Mouse (Mus musculus): ENCODE measurements around the gene Wnt16. TPM values are rescaled to one million over a fixed set of nuclear protein-coding genes. Genes with fewer than 3 reads are reported as not detected.
"Not testable (repeated sequence)": the region's sequence is repeated elsewhere in the genome, so short reads cannot be mapped to it uniquely, and the experiment has no call there.

Wnt16 gene
- polyA plus RNA-seq (2014; fragmentation: Nextera tagmentation; extraction: Ambion mirVana), result 0.29 TPM in 1 of 2 replicates, not detected in the other

- H3K9ac ChIP-seq (ENCODE audit: low read depth, low read length), result no peak within 1 kb of the TSS
- no peak for DNase-seq (ENCODE audit: low spot score)
- no peaks in the 10 kb centered on the region for H3K36me3 ChIP-seq (ENCODE audit: control insufficient read depth, insufficient read depth, low read length)
- H3K9me3 ChIP-seq (ENCODE audit: control insufficient read depth, low read length), result no peaks in the 10 kb centered on the region
- H3K4me2 ChIP-seq, result peak within 1 kb of the TSS; percentile 67
- H3K27ac ChIP-seq (ENCODE audit: low read depth, low read length), result no peak within 1 kb of the TSS
- 0 out of 2 replicates have a peak, but pooled peaks cover 4% of the 10 kb centered on the region for H3K4me1 ChIP-seq (replicated peaks; ENCODE audit: control insufficient read depth, insufficient read depth, low read length)
- ATAC-seq (replicated peaks; ENCODE audit: low FRiP score), result 0 out of 2 replicates have a peak, but pooled peaks have one; percentile 51
- peak within 1 kb of the TSS; percentile 39 for H3K4me3 ChIP-seq (ENCODE audit: low read depth, low read length)
- WGBS, result 2% methylated on average over 20 of the region's 20 CpGs
- H3K27me3 ChIP-seq (replicated peaks; ENCODE audit: control insufficient read depth, insufficient read depth, low read length), result peaks cover 38% of the 10 kb centered on the region
Measured at GRCm38 (mm10) chr6:22288004-22288736, at the start of gene Wnt16. Wnt16 (plus strand) TSS chr6:22288227.

GRCm38 (mm10) chr6:22243321-22243720, 44.7 kb upstream of the Wnt16 start:
- Histone ChIP-seq H3K9ac (ENCODE audit: low read depth, low read length) (no peak overlapping the region), H3K4me3 (ENCODE audit: low read depth, low read length) (no peak overlapping the region), H3K9me3 (ENCODE audit: control insufficient read depth, low read length) (no peaks in the 10 kb centered on the region), H3K27me3 (replicated peaks; ENCODE audit: control insufficient read depth, insufficient read depth, low read length) (no peaks in the 10 kb centered on the region), H3K27ac (ENCODE audit: low read depth, low read length) (no peak overlapping the region), H3K4me2 (no peak overlapping the region), H3K4me1 (replicated peaks; ENCODE audit: control insufficient read depth, insufficient read depth, low read length) (no peaks in the 10 kb centered on the region), H3K36me3 (ENCODE audit: control insufficient read depth, insufficient read depth, low read length) (no peaks in the 10 kb centered on the region)
- ATAC-seq (replicated peaks; ENCODE audit: low FRiP score) (no peak), DNase-seq (ENCODE audit: low spot score) (no peak)
- WGBS, result 77% methylated on average over 8 of the region's 8 CpGs

- Histone ChIP-seq H3K4me3 (ENCODE audit: low read depth, low read length) (no peak overlapping the region), H3K27ac (ENCODE audit: low read depth, low read length) (no peak overlapping the region), H3K9me3 (ENCODE audit: control insufficient read depth, low read length) (no peaks in the 10 kb centered on the region), H3K4me2 (no peak overlapping the region), H3K4me1 (replicated peaks; ENCODE audit: control insufficient read depth, insufficient read depth, low read length) (no peaks in the 10 kb centered on the region), H3K9ac (ENCODE audit: low read depth, low read length) (no peak overlapping the region), H3K36me3 (ENCODE audit: control insufficient read depth, insufficient read depth, low read length) (no peaks in the 10 kb centered on the region), H3K27me3 (replicated peaks; ENCODE audit: control insufficient read depth, insufficient read depth, low read length) (no peaks in the 10 kb centered on the region)
- DNase-seq (ENCODE audit: low spot score) (no peak), ATAC-seq (replicated peaks; ENCODE audit: low FRiP score) (no peak)
- WGBS, result 82% methylated on average over 2 of the region's 2 CpGs
Measured at GRCm38 (mm10) chr6:22246696-22247095, 41.3 kb upstream of the Wnt16 start.

- Histone ChIP-seq H3K27me3 (replicated peaks; ENCODE audit: control insufficient read depth, insufficient read depth, low read length) (no peaks in the 10 kb centered on the region), H3K27ac (ENCODE audit: low read depth, low read length) (no peak overlapping the region), H3K9me3 (ENCODE audit: control insufficient read depth, low read length) (no peaks in the 10 kb centered on the region), H3K4me2 (no peak overlapping the region), H3K36me3 (ENCODE audit: control insufficient read depth, insufficient read depth, low read length) (no peaks in the 10 kb centered on the region), H3K4me3 (ENCODE audit: low read depth, low read length) (no peak overlapping the region), H3K4me1 (replicated peaks; ENCODE audit: control insufficient read depth, insufficient read depth, low read length) (no peaks in the 10 kb centered on the region), H3K9ac (ENCODE audit: low read depth, low read length) (no peak overlapping the region)
- 81% methylated on average over 4 of the region's 4 CpGs for WGBS
- DNase-seq (ENCODE audit: low spot score) (no peak), ATAC-seq (replicated peaks; ENCODE audit: low FRiP score) (no peak)
Measured at GRCm38 (mm10) chr6:22258784-22259183, 29.2 kb upstream of the Wnt16 start.

- DNase-seq (ENCODE audit: low spot score), result no peak
- Histone ChIP-seq H3K9me3 (ENCODE audit: control insufficient read depth, low read length) (no peaks in the 10 kb centered on the region), H3K4me3 (ENCODE audit: low read depth, low read length) (no peak overlapping the region), H3K27me3 (replicated peaks; ENCODE audit: control insufficient read depth, insufficient read depth, low read length) (no peaks in the 10 kb centered on the region), H3K4me2 (no peak overlapping the region), H3K36me3 (ENCODE audit: control insufficient read depth, insufficient read depth, low read length) (no peaks in the 10 kb centered on the region), H3K4me1 (replicated peaks; ENCODE audit: control insufficient read depth, insufficient read depth, low read length) (no peaks in the 10 kb centered on the region), H3K27ac (ENCODE audit: low read depth, low read length) (no peak overlapping the region), H3K9ac (ENCODE audit: low read depth, low read length) (no peak overlapping the region)
- ATAC-seq (replicated peaks; ENCODE audit: low FRiP score), result no peak
- 62% methylated on average over 4 of the region's 4 CpGs for WGBS
Measured at GRCm38 (mm10) chr6:22262519-22262918, 25.5 kb upstream of the Wnt16 start.

GRCm38 (mm10) chr6:22264094-22264493, 23.9 kb upstream of the Wnt16 start:
- not testable (repeated sequence) for H3K9me3 ChIP-seq (ENCODE audit: control insufficient read depth, low read length); H3K27me3 ChIP-seq (replicated peaks; ENCODE audit: control insufficient read depth, insufficient read depth, low read length); H3K4me3 ChIP-seq (ENCODE audit: low read depth, low read length); DNase-seq (ENCODE audit: low spot score); H3K27ac ChIP-seq (ENCODE audit: low read depth, low read length); H3K36me3 ChIP-seq (ENCODE audit: control insufficient read depth, insufficient read depth, low read length); H3K4me2 ChIP-seq; H3K4me1 ChIP-seq (replicated peaks; ENCODE audit: control insufficient read depth, insufficient read depth, low read length); H3K9ac ChIP-seq (ENCODE audit: low read depth, low read length); ATAC-seq (replicated peaks; ENCODE audit: low FRiP score)
- WGBS, result 77% methylated on average over 8 of the region's 8 CpGs

- no peak overlapping the region for H3K9ac ChIP-seq (ENCODE audit: low read depth, low read length)
- WGBS, result 77% methylated on average over 4 of the region's 4 CpGs
- H3K4me2 ChIP-seq, result no peak overlapping the region
- DNase-seq (ENCODE audit: low spot score) (no peak), ATAC-seq (replicated peaks; ENCODE audit: low FRiP score) (no peak)
- no peaks in the 10 kb centered on the region for H3K27me3 ChIP-seq (replicated peaks; ENCODE audit: control insufficient read depth, insufficient read depth, low read length)
- H3K4me1 ChIP-seq (replicated peaks; ENCODE audit: control insufficient read depth, insufficient read depth, low read length), result no peaks in the 10 kb centered on the region
- H3K36me3 ChIP-seq (ENCODE audit: control insufficient read depth, insufficient read depth, low read length), result no peaks in the 10 kb centered on the region
- H3K4me3 ChIP-seq (ENCODE audit: low read depth, low read length), result no peak overlapping the region
- no peaks in the 10 kb centered on the region for H3K9me3 ChIP-seq (ENCODE audit: control insufficient read depth, low read length)
- no peak overlapping the region for H3K27ac ChIP-seq (ENCODE audit: low read depth, low read length)
Measured at GRCm38 (mm10) chr6:22266018-22266417, 22.0 kb upstream of the Wnt16 start.

- WGBS, result 66% methylated on average over 5 of the region's 5 CpGs
- DNase-seq (ENCODE audit: low spot score) (no peak), ATAC-seq (replicated peaks; ENCODE audit: low FRiP score) (no peak)
- no peak overlapping the region for H3K4me2 ChIP-seq
- no peaks in the 10 kb centered on the region for H3K9me3 ChIP-seq (ENCODE audit: control insufficient read depth, low read length)
- no peak overlapping the region for H3K4me3 ChIP-seq (ENCODE audit: low read depth, low read length)
- H3K36me3 ChIP-seq (ENCODE audit: control insufficient read depth, insufficient read depth, low read length), result no peaks in the 10 kb centered on the region
- no peaks in the 10 kb centered on the region for H3K4me1 ChIP-seq (replicated peaks; ENCODE audit: control insufficient read depth, insufficient read depth, low read length)
- no peak overlapping the region for H3K9ac ChIP-seq (ENCODE audit: low read depth, low read length)
- no peaks in the 10 kb centered on the region for H3K27me3 ChIP-seq (replicated peaks; ENCODE audit: control insufficient read depth, insufficient read depth, low read length)
- H3K27ac ChIP-seq (ENCODE audit: low read depth, low read length), result no peak overlapping the region
Measured at GRCm38 (mm10) chr6:22267807-22268667, 20.0 kb upstream of the Wnt16 start.
